Comparison of ENCODE assay signal across 32 mouse cellular contexts in the genomic region with DNA sequence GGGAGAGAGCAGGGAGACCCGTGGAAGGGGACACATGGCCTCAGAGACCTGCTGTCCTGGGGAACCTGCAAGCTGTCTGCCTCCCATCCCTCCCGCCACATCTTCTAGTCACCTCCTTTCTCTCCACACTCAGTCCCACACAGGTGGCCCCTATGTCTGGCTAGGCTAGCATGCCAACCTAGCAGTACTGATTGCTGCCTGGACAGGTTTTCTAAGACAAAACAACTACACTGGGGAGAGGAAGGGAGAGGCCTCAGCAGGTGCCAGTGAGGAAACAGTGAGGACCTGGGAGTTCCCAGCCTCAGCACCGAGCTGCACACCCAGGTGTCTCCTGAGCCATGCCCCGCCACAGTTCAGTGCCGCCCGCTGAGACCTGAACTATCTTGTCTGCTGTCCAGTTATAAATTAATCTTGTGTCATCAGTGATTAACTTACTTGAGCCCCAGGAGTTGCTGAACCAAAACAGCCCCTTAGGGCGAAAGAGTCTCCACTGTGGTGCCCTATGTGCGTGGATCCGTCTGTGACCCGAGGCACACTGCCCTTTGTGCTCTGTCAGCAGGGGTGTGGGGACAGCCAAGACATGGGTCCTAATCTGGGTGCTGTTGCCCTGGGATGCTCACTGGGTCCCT. TPM values are rescaled to one million over a fixed set of nuclear protein-coding genes. Genes with fewer than 3 reads are reported as not detected.
DNase-seq lines count a peak whose midpoint lies in the region; ATAC-seq and TF ChIP-seq lines count a peak whose summit lies in the region.
"Had no signal": no experiment of that assay in that cellular context is flagged by ENCODE, and none has a peak within 500 bp of the region (broad histone marks: within the 10 kb centered on the region; RNA-seq: fewer than 3 reads in every experiment).

No protein-coding gene starts in this region.

- H3K9ac ChIP-seq in liver, postnatal 0 days (replicated peaks): no peak overlapping the region
- no peak overlapping the region for H3K9ac ChIP-seq in liver, embryonic 11.5 days (ENCODE audit: low read depth, low read length)
- H3K9ac ChIP-seq: embryonic facial prominence, embryonic 13.5 days; forebrain, embryonic 13.5 days; heart, embryonic 13.5 days; limb, embryonic 13.5 days; liver, embryonic 15.5 days; neural tube, embryonic 15.5 days had no signal

- no peak overlapping the region for H3K4me2 ChIP-seq in liver, postnatal 0 days (ENCODE audit: low read depth, low read length)
- H3K4me2 ChIP-seq in liver, embryonic 11.5 days: no peak overlapping the region
- H3K4me2 ChIP-seq: embryonic facial prominence, embryonic 13.5 days; forebrain, embryonic 13.5 days; heart, embryonic 13.5 days; limb, embryonic 13.5 days; liver, embryonic 15.5 days; neural tube, embryonic 15.5 days had no signal

- no peak overlapping the region for H3K27ac ChIP-seq in liver, postnatal 0 days (ENCODE audit: low read depth)
- H3K27ac ChIP-seq in liver, embryonic 11.5 days (ENCODE audit: low read depth, low read length): no peak overlapping the region
- H3K27ac ChIP-seq: embryonic facial prominence, embryonic 13.5 days; forebrain, embryonic 13.5 days; heart, embryonic 13.5 days; limb, embryonic 13.5 days; liver, embryonic 15.5 days; neural tube, embryonic 15.5 days; stomach, postnatal 0 days had no signal

- H3K27me3 ChIP-seq in liver, postnatal 0 days (ENCODE audit: insufficient read depth, low read length): no peaks in the 10 kb centered on the region
- no peaks in the 10 kb centered on the region for H3K27me3 ChIP-seq in liver, embryonic 11.5 days (replicated peaks; ENCODE audit: control insufficient read depth, insufficient read depth, low read length)
- H3K27me3 ChIP-seq: embryonic facial prominence, embryonic 13.5 days; limb, embryonic 13.5 days; liver, embryonic 15.5 days; neural tube, embryonic 15.5 days had no signal

- H3K36me3 ChIP-seq in liver, postnatal 0 days (replicated peaks; ENCODE audit: insufficient read depth, low read length): no peaks in the 10 kb centered on the region
- H3K36me3 ChIP-seq in liver, embryonic 11.5 days (ENCODE audit: control insufficient read depth, insufficient read depth, low read length): no peaks in the 10 kb centered on the region
- H3K36me3 ChIP-seq: embryonic facial prominence, embryonic 13.5 days; G1E; heart, embryonic 13.5 days; limb, embryonic 13.5 days; liver, embryonic 15.5 days; neural tube, embryonic 15.5 days had no signal

- H3K4me1 ChIP-seq in liver, postnatal 0 days (ENCODE audit: insufficient read depth): 0 out of 2 replicates have a peak, but pooled peaks cover 4% of the 10 kb centered on the region
- H3K4me1 ChIP-seq in liver, embryonic 11.5 days (replicated peaks; ENCODE audit: control insufficient read depth, insufficient read depth, low read length): no peaks in the 10 kb centered on the region
- H3K4me1 ChIP-seq: embryonic facial prominence, embryonic 13.5 days; limb, embryonic 13.5 days; liver, embryonic 15.5 days; neural tube, embryonic 15.5 days had no signal

- no peak for TF ChIP-seq EP300 in liver, postnatal 0 days (IDR thresholded peaks at IDR 0.05; ENCODE audit: low read depth)

- TF ChIP-seq CTCF in liver, postnatal 0 days (IDR thresholded peaks at IDR 0.05; ENCODE audit: low read depth): no peak

- H3K4me3 ChIP-seq in liver, postnatal 0 days (ENCODE audit: low read depth, low read length): no peak overlapping the region
- no peak overlapping the region for H3K4me3 ChIP-seq in liver, embryonic 11.5 days (ENCODE audit: low read depth, low read length)
- H3K4me3 ChIP-seq: embryonic facial prominence, embryonic 13.5 days; erythroblast, embryonic 14.5 days; forebrain, embryonic 13.5 days; heart, embryonic 13.5 days; limb, embryonic 13.5 days; liver, embryonic 15.5 days; neural tube, embryonic 15.5 days had no signal

- peak; percentile 31; the same call in 1 of the 2 replicates for ATAC-seq in liver, postnatal 0 days
- ATAC-seq in liver, embryonic 11.5 days (replicated peaks; ENCODE audit: low FRiP score): no peak
- ATAC-seq: activated CD4-positive, CD25-positive, alpha-beta regulatory T cell, adult 4 months; CD4-positive, CD25-positive, alpha-beta regulatory T cell, adult 4 months; intestine, postnatal 0 days had no signal

- no peak for DNase-seq in liver, postnatal 0 days
- DNase-seq in liver, embryonic 11.5 days (ENCODE audit: low spot score): no peak
- peak; percentile 85 to 93 for DNase-seq in kidney, adult 8-10 months
- DNase-seq in kidney, postnatal 10 days: peak; percentile 76
- no peak for DNase-seq in heart, adult 9 months (ENCODE audit: low spot score in 2 of 2)
- no peak for DNase-seq in embryo, embryonic 10.5 days (ENCODE audit: low spot score)
- DNase-seq in Muller cell, postnatal 12 days (ENCODE audit: inconsistent ontology term): no peak
- DNase-seq in gastrocnemius, adult 18-20 months (ENCODE audit: low spot score): no peak
- DNase-seq: adrenal gland, postnatal 10 days; cerebellum, adult 18-20 months; cerebellum, postnatal 14 days; embryo, embryonic 11 days; gastrocnemius, postnatal 14 days; heart, adult 18-20 months; heart, postnatal 14 days; lung, postnatal 4 days; right cerebral cortex, adult 18-20 months; thymus, adult 2 months had no signal

- WGBS in liver, postnatal 0 days (ENCODE audit: insufficient replicate concordance): 74% methylated on average over 10 of the region's 10 CpGs
- WGBS in liver, embryonic 11.5 days: 78% methylated on average over 10 of the region's 10 CpGs

- H3K9me3 ChIP-seq in liver, postnatal 0 days (ENCODE audit: low read length): no peaks in the 10 kb centered on the region
- no peaks in the 10 kb centered on the region for H3K9me3 ChIP-seq in liver, embryonic 11.5 days (ENCODE audit: control insufficient read depth, low read length)
- H3K9me3 ChIP-seq: embryonic facial prominence, embryonic 13.5 days; forebrain, embryonic 13.5 days; G1E; heart, embryonic 13.5 days; limb, embryonic 13.5 days; liver, embryonic 15.5 days; neural tube, embryonic 15.5 days had no signal

RNA-seq across cellular contexts. Expression of gene Heatr6, which starts 43.6 kb away (rescaled TPM):
- 5.6 and 6.0 TPM in 2 replicates for polyA plus RNA-seq in liver, postnatal 0 days (2015; fragmentation: Nextera tagmentation; extraction: Ambion mirVana)
- polyA plus RNA-seq in liver, embryonic 11.5 days (2014; fragmentation: Nextera tagmentation; extraction: Ambion mirVana): 14.5 and 16.8 TPM in 2 replicates
- total RNA-seq in gastrocnemius, adult 18-20 months (2021): 10 to 100 TPM in 1 of 2 experiments, 1 to 10 TPM in 1; 8.5 to 10.7 TPM

RNA-seq across cellular contexts. Expression of gene Wfdc21, which starts 50.4 kb away (rescaled TPM):
- polyA plus RNA-seq in liver, postnatal 0 days (2015; fragmentation: Nextera tagmentation; extraction: Ambion mirVana): 108 and 117 TPM in 2 replicates
- polyA plus RNA-seq in liver, embryonic 11.5 days (2014; fragmentation: Nextera tagmentation; extraction: Ambion mirVana): 1.6 and 2.0 TPM in 2 replicates
- under 1 TPM in 1 of 2 experiments, not detected in 1; 0.62 TPM for total RNA-seq in gastrocnemius, adult 18-20 months (2021)
- total RNA-seq: G1E; gastrocnemius, postnatal 14 days; heart, adult 18-20 months; left cerebral cortex, postnatal 25 days had no signal
- polyA plus RNA-seq: activated CD4-positive, CD25-positive, alpha-beta regulatory T cell, adult 4 months; CD4-positive, CD25-positive, alpha-beta regulatory T cell, adult 4 months; embryonic facial prominence, embryonic 13.5 days; erythroblast, embryonic 14.5 days; forebrain, embryonic 13.5 days; G1E; heart, embryonic 13.5 days; hindbrain, embryonic 11.5 days; intestine, postnatal 0 days; limb, embryonic 13.5 days had no signal

RNA-seq across cellular contexts. Expression of gene Hnf1b, which starts 52.8 kb away (rescaled TPM):
- 4.9 and 5.4 TPM in 2 replicates for polyA plus RNA-seq in liver, postnatal 0 days (2015; fragmentation: Nextera tagmentation; extraction: Ambion mirVana)
- 4.5 and 5.0 TPM in 2 replicates for polyA plus RNA-seq in liver, embryonic 11.5 days (2014; fragmentation: Nextera tagmentation; extraction: Ambion mirVana)
- not detected for total RNA-seq in gastrocnemius, adult 18-20 months (2021)
- total RNA-seq: gastrocnemius, postnatal 14 days; heart, postnatal 14 days had no signal
- polyA plus RNA-seq: activated CD4-positive, CD25-positive, alpha-beta regulatory T cell, adult 4 months; CD4-positive, CD25-positive, alpha-beta regulatory T cell, adult 4 months; embryonic facial prominence, embryonic 13.5 days; erythroblast, embryonic 14.5 days; forebrain, embryonic 13.5 days; G1E; limb, embryonic 13.5 days had no signal

Comparison
In these comparisons a context has a peak if more than half of its experiments do, and no peak if none do; other contexts are left out.
1. RNA of gene Wfdc21, which starts 50.4 kb away (polyA plus RNA-seq): 108 to 117 TPM in liver, postnatal 0 days; 1.6 to 2.0 TPM in liver, embryonic 11.5 days; every median in the first group is over 10 times any median in the second.
2. DNase-seq: peak in kidney, adult 8-10 months (2 of 2) and kidney, postnatal 10 days (single experiment); none in liver, postnatal 0 days (single experiment), liver, embryonic 11.5 days (single experiment), heart, adult 9 months (0 of 2), embryo, embryonic 10.5 days (single experiment), Muller cell, postnatal 12 days (single experiment) and gastrocnemius, adult 18-20 months (single experiment).